Mouse (Mus musculus): ENCODE measurements around the gene Rab27a. TPM values are rescaled to one million over a fixed set of nuclear protein-coding genes. Genes with fewer than 3 reads are reported as not detected.

The Rab27a gene
- polyA plus RNA-seq, 1 experiment from 2014 or later = 1.1 TPM

Small RNAs within 50 kb of the gene (microRNA-seq; reads per million reads assigned to microRNA genes)
- not detected for gene Gm27353

Other genes starting within 250 kb of the Rab27a start
- 0.82 and 0.98 TPM in 2 replicates for gene Prtg, start 238.0 kb upstream of the Rab27a start, polyA plus RNA-seq (2014; fragmentation: Nextera tagmentation; extraction: Ambion mirVana)
- 18.1 and 18.3 TPM in 2 replicates for gene Pygo1, start 119.2 kb upstream of the Rab27a start, polyA plus RNA-seq (2014; fragmentation: Nextera tagmentation; extraction: Ambion mirVana)
- gene Dyx1c1, start 86.1 kb upstream of the Rab27a start, polyA plus RNA-seq (2014; fragmentation: Nextera tagmentation; extraction: Ambion mirVana) = 2.2 and 2.9 TPM in 2 replicates
- 0.31 TPM in 1 of 2 replicates, not detected in the other for gene Gm44503, start 86.0 kb upstream of the Rab27a start, polyA plus RNA-seq (2014; fragmentation: Nextera tagmentation; extraction: Ambion mirVana)
- gene Ccpg1os, start 59.5 kb upstream of the Rab27a start, polyA plus RNA-seq (2014; fragmentation: Nextera tagmentation; extraction: Ambion mirVana) = 27.1 TPM in 2 replicates
- gene Ccpg1, start 59.4 kb upstream of the Rab27a start, polyA plus RNA-seq (2014; fragmentation: Nextera tagmentation; extraction: Ambion mirVana) = 42.3 and 49.7 TPM in 2 replicates
- 13.2 and 21.0 TPM in 2 replicates for gene Pigb, start 4.5 kb upstream of the Rab27a start, polyA plus RNA-seq (2014; fragmentation: Nextera tagmentation; extraction: Ambion mirVana)
- gene Khdc3, start 57.0 kb downstream of the Rab27a start, polyA plus RNA-seq (2014; fragmentation: Nextera tagmentation; extraction: Ambion mirVana) = 0.21 TPM in 1 of 2 replicates, not detected in the other
- gene Gm20509, start 57.6 kb downstream of the Rab27a start, polyA plus RNA-seq (2014; fragmentation: Nextera tagmentation; extraction: Ambion mirVana) = not detected in 2 replicates
- 104 and 108 TPM in 2 replicates for gene Rsl24d1, start 68.6 kb downstream of the Rab27a start, polyA plus RNA-seq (2014; fragmentation: Nextera tagmentation; extraction: Ambion mirVana)

All from hindbrain, embryonic 14.5 days (tissue).